Comparison of ENCODE assay signal across 23 mouse cellular contexts in genomic region chr2:133399059-133399690, GRCm38 (mm10).
DNase-seq lines count a peak whose midpoint lies in the region; ATAC-seq lines count a peak whose summit lies in the region.
"Had no signal": no experiment of that assay in that cellular context is flagged by ENCODE, and none has a peak within 500 bp of the region (broad histone marks: within the 10 kb centered on the region; RNA-seq: fewer than 3 reads in every experiment).

No protein-coding gene starts in this region.

- no peaks in the 10 kb centered on the region for H3K4me1 ChIP-seq in intestine, embryonic 15.5 days (replicated peaks)
- peaks cover 20% of the 10 kb centered on the region for H3K4me1 ChIP-seq in liver, embryonic 13.5 days (replicated peaks)
- H3K4me1 ChIP-seq: embryonic facial prominence, embryonic 12.5 days had no signal

- 26% methylated on average over 5 of the region's 5 CpGs for WGBS in intestine, embryonic 15.5 days
- 51% methylated on average over 5 of the region's 5 CpGs for WGBS in liver, embryonic 13.5 days (ENCODE audit: insufficient replicate concordance)

- no peak overlapping the region for H3K27ac ChIP-seq in intestine, embryonic 15.5 days
- peak overlapping the region; percentile 43 for H3K27ac ChIP-seq in liver, embryonic 13.5 days
- H3K27ac ChIP-seq: embryonic facial prominence, embryonic 12.5 days; forebrain, embryonic 15.5 days; gastrocnemius, adult 2 months; limb, embryonic 13.5 days; macrophage; midbrain, embryonic 13.5 days had no signal

- H3K4me3 ChIP-seq in intestine, embryonic 15.5 days (replicated peaks) = no peak overlapping the region
- no peak overlapping the region for H3K4me3 ChIP-seq in liver, embryonic 13.5 days (replicated peaks)
- H3K4me3 ChIP-seq: embryonic facial prominence, embryonic 12.5 days; forebrain, embryonic 15.5 days; gastrocnemius, adult 2 months; limb, embryonic 13.5 days; midbrain, embryonic 13.5 days; myocyte had no signal

- no peaks in the 10 kb centered on the region for H3K27me3 ChIP-seq in intestine, embryonic 15.5 days (replicated peaks)
- no peaks in the 10 kb centered on the region for H3K27me3 ChIP-seq in liver, embryonic 13.5 days
- H3K27me3 ChIP-seq: embryonic facial prominence, embryonic 12.5 days; forebrain, embryonic 15.5 days; limb, embryonic 13.5 days had no signal

- peak; percentile 67 for ATAC-seq in intestine, embryonic 15.5 days
- ATAC-seq in liver, embryonic 13.5 days (ENCODE audit: low read depth) = peak; percentile 93
- ATAC-seq: activated CD4-positive, CD25-positive, alpha-beta regulatory T cell, adult 4 months; forebrain, embryonic 15.5 days; hindbrain, embryonic 16.5 days; midbrain, embryonic 13.5 days; Patski had no signal

- H3K9me3 ChIP-seq in intestine, embryonic 15.5 days = no peaks in the 10 kb centered on the region
- no peaks in the 10 kb centered on the region for H3K9me3 ChIP-seq in liver, embryonic 13.5 days (replicated peaks)
- H3K9me3 ChIP-seq: embryonic facial prominence, embryonic 12.5 days; forebrain, embryonic 15.5 days; limb, embryonic 13.5 days; midbrain, embryonic 13.5 days had no signal

- no peaks in the 10 kb centered on the region for H3K36me3 ChIP-seq in intestine, embryonic 15.5 days
- no peaks in the 10 kb centered on the region for H3K36me3 ChIP-seq in liver, embryonic 13.5 days
- H3K36me3 ChIP-seq: embryonic facial prominence, embryonic 12.5 days; forebrain, embryonic 15.5 days; limb, embryonic 13.5 days; midbrain, embryonic 13.5 days had no signal

- H3K4me2 ChIP-seq in intestine, embryonic 15.5 days (replicated peaks) = no peak overlapping the region
- peak overlapping the region; percentile 21 for H3K4me2 ChIP-seq in liver, embryonic 13.5 days
- H3K4me2 ChIP-seq: embryonic facial prominence, embryonic 12.5 days; forebrain, embryonic 15.5 days; limb, embryonic 13.5 days; lung, embryonic 14.5 days; midbrain, embryonic 13.5 days had no signal

- peak; percentile 1 for DNase-seq in c-Kit-negative CD71-positive TER-119-positive erythroid progenitor cells, embryonic 14.5 days (ENCODE audit: low read depth, low spot score)
- DNase-seq in c-Kit-positive CD71-positive TER-119-positive erythroid progenitor cells, embryonic 14.5 days (ENCODE audit: low spot score) = peak; percentile 48
- peak; percentile 28 for DNase-seq in liver, embryonic 13.5 days
- no peak for DNase-seq in thymus, postnatal 25 days
- DNase-seq in adrenal gland, adult (ENCODE audit: inconsistent age in 2 of 2, low spot score in 1 of 2) = no peak
- DNase-seq in cerebellum, adult 9-11 months = no peak
- DNase-seq: adrenal gland, postnatal 36 days; cerebellum, postnatal 10 days; gastrocnemius, adult 2 months; heart, postnatal 14 days; kidney, adult 9 months; kidney, postnatal 36 days; lung, embryonic 14.5 days had no signal

- H3K9ac ChIP-seq in intestine, embryonic 15.5 days = no peak overlapping the region
- no peak overlapping the region for H3K9ac ChIP-seq in liver, embryonic 13.5 days
- H3K9ac ChIP-seq: embryonic facial prominence, embryonic 12.5 days; forebrain, embryonic 15.5 days; limb, embryonic 13.5 days; lung, embryonic 14.5 days; midbrain, embryonic 13.5 days had no signal

Comparison
In these comparisons a context has a peak if more than half of its experiments do, and no peak if none do; other contexts are left out.
1. DNase-seq: peak in c-Kit-negative CD71-positive TER-119-positive erythroid progenitor cells, embryonic 14.5 days (single experiment), c-Kit-positive CD71-positive TER-119-positive erythroid progenitor cells, embryonic 14.5 days (single experiment) and liver, embryonic 13.5 days (single experiment); none in thymus, postnatal 25 days (single experiment), adrenal gland, adult (0 of 2) and cerebellum, adult 9-11 months (single experiment).